Mouse (Mus musculus) ES-Bruce4 (cell line): ENCODE data around the gene Cyb561d1.

Source experiments
- CTCF ChIP-seq: IDR thresholded peaks from one replicate; pipeline ENCODE4 v1.8.1; 2011; ENCODE audit warnings: low read depth, low read length
- POLR2A ChIP-seq: IDR thresholded peaks from one replicate; pipeline ENCODE4 v1.8.1; 2011; ENCODE audit warnings: low read length; ENCODE audit not compliant: insufficient read depth

DNA sequence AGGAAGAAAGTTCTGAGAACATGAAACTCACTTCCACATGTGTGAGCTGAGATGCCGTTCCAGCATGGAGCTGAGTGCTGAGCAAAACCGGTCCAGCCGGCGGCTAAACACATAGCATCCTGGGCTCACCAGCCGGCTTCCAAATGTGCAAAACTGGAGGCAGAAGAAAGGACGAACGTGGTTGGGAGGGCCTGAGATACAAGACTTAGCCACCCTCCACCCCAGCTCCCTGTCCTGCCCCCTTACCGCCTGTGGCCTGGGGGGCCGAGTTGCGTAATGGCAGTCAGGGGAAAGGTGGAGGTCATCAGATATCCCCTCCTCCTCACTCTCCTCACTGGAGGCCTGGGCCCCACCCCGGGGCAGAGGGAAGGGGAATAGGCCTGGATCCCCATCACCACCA is 3.5 kb upstream of the Cyb561d1 start:
- no peak for TF ChIP-seq POLR2A
- no peak for TF ChIP-seq CTCF
